Mouse (Mus musculus): Measurements from ENCODE around the gene Mmp11.

- TF ChIP-seq CTCF (IDR thresholded peaks at IDR 0.05; ENCODE audit: low read depth) (no peak), EP300 (IDR thresholded peaks at IDR 0.05; ENCODE audit: low read depth) (no peak)
Measured at GRCm38 (mm10) chr10:75948079-75948478, 11.8 kb upstream of the Mmp11 start.
